Mouse (Mus musculus): Measurements from ENCODE around the gene Ctcf.

Ctcf gene

GRCm38 (mm10) chr8:105636018-105636962, at the start of gene Ctcf:
TSS of gene Ctcf (plus strand) at chr8:105636568.
- CTCF ChIA-PET: interaction anchor here in 3 of 4 experiments (0.6 to 3.7 kb wide), 26 partner anchors 11 to 1577 kb away, joined by 3 to 22 read pairs (median 4); partner anchors contain the start of genes Nutf2 (in 1 of the 3), Pskh1 (in 1 of the 3) and Ripor1 (in 1 of the 3)
- POLR2A ChIA-PET: interaction anchor here (0.5 to 13.7 kb wide), 65 partner anchors 9 to 1333 kb away, joined by 3 to 236 read pairs (median 4); partner anchors contain the start of genes Carmil2 (in 3 of the 4), Ripor1 (in 3 of the 4), Acd (in 2 of the 4) and Atp6v0d1 (in 2 of the 4)

- ChIA-PET POLR2A (interaction anchor here in 2 of 4 experiments (0.7 to 1.1 kb wide), 2 partner anchors 23 to 256 kb away, joined by 3 to 4 read pairs; no protein-coding TSS in a partner anchor), CTCF (no interaction called here)
Observed at GRCm38 (mm10) chr8:105592431-105592830, 43.9 kb upstream of the Ctcf start.

- ChIA-PET CTCF (interaction anchor here in 2 of 4 experiments (1.0 to 1.8 kb wide), 3 partner anchors 11 to 29 kb away, joined by 3 to 9 read pairs (median 3); partner anchors contain the start of gene Ripor1 (in 2 of the 2)), POLR2A (interaction anchor here in 3 of 4 experiments (0.6 to 4.4 kb wide), 10 partner anchors 11 to 750 kb away, joined by 3 to 40 read pairs (median 4); partner anchors contain the start of genes Ripor1 (in 2 of the 3) and Edc4 (in 1 of the 3))
Observed at GRCm38 (mm10) chr8:105593859-105594258, 42.5 kb upstream of the Ctcf start.

GRCm38 (mm10) chr8:105594451-105595242, 41.7 kb upstream of the Ctcf start:
- CTCF ChIA-PET: interaction anchor here in 3 of 4 experiments (0.6 to 1.8 kb wide), 7 partner anchors 9 to 79 kb away, joined by 3 to 9 read pairs (median 3); partner anchors contain the start of gene Ripor1 (in 2 of the 3)

GRCm38 (mm10) chr8:105596362-105597034, 39.9 kb upstream of the Ctcf start:
- ChIA-PET CTCF (interaction anchor here (0.5 to 2.8 kb wide), 78 partner anchors 9 to 648 kb away, joined by 3 to 69 read pairs (median 4); partner anchors contain the start of genes Ripor1 (in 4 of the 4), Acd (in 2 of the 4), Carmil2 (in 2 of the 4) and Hsd11b2 (in 2 of the 4)), POLR2A (interaction anchor here (0.6 to 4.4 kb wide), 37 partner anchors 8 to 1011 kb away, joined by 3 to 47 read pairs (median 4); partner anchors contain the start of genes Ripor1 (in 4 of the 4), Agrp (in 2 of the 4), Atp6v0d1 (in 1 of the 4) and Nutf2 (in 1 of the 4))

More at GRCm38 (mm10) chr8:105594451-105595242, 41.7 kb upstream of the Ctcf start:
- POLR2A ChIA-PET: interaction anchor here in 3 of 4 experiments (0.5 to 4.4 kb wide), 10 partner anchors 10 to 341 kb away, joined by 3 to 40 read pairs (median 3); partner anchors contain the start of genes Ripor1 (in 3 of the 3) and Edc4 (in 1 of the 3)

- ChIA-PET CTCF (interaction anchor here in 3 of 4 experiments (0.5 to 1.6 kb wide), 7 partner anchors 9 to 549 kb away, joined by 3 to 7 read pairs (median 3); partner anchors contain the start of genes Agrp (in 1 of the 3) and Ctcf (in 1 of the 3)), POLR2A (interaction anchor here in 2 of 4 experiments (0.6 to 1.7 kb wide), 12 partner anchors 8 to 528 kb away, joined by 3 to 8 read pairs (median 3); partner anchors contain the start of genes Ctcf (in 1 of the 2), Nfatc3 (in 1 of the 2) and Nutf2 (in 1 of the 2))
Observed at GRCm38 (mm10) chr8:105598777-105599176, 37.6 kb upstream of the Ctcf start.

- ChIA-PET POLR2A (interaction anchor here in 1 of 4 experiments (0.7 to 1.6 kb wide), 4 partner anchors 12 to 34 kb away, joined by 3 to 6 read pairs (median 4); no protein-coding TSS in a partner anchor), CTCF (interaction anchor here in 2 of 4 experiments (1.1 to 1.3 kb wide), 2 partner anchors 21 to 116 kb away, joined by 3 to 11 read pairs; no protein-coding TSS in a partner anchor)
Observed at GRCm38 (mm10) chr8:105601301-105601700, 35.1 kb upstream of the Ctcf start.

- POLR2A ChIA-PET: interaction anchor here in 2 of 4 experiments (0.6 to 1.6 kb wide), 9 partner anchors 11 to 973 kb away, joined by 3 to 6 read pairs (median 4); partner anchors contain the start of gene Carmil2 (in 1 of the 2)
- CTCF ChIA-PET: interaction anchor here in 2 of 4 experiments (0.7 to 1.3 kb wide), 3 partner anchors 20 to 287 kb away, joined by 3 to 11 read pairs (median 3); no protein-coding TSS in a partner anchor
Observed at GRCm38 (mm10) chr8:105602540-105602939, 33.8 kb upstream of the Ctcf start.

GRCm38 (mm10) chr8:105604804-105605381, 31.5 kb upstream of the Ctcf start, which contains the start of gene Ripor1:
TSS of gene Ripor1 (plus strand) at chr8:105605255.
- POLR2A ChIA-PET: interaction anchor here (0.5 to 7.2 kb wide), 40 partner anchors 8 to 1140 kb away, joined by 3 to 91 read pairs (median 4); partner anchors contain the start of genes Agrp (in 3 of the 4), Atp6v0d1 (in 2 of the 4), Ctcf (in 2 of the 4) and Acd (in 1 of the 4)
- CTCF ChIA-PET: interaction anchor here (0.6 to 5.2 kb wide), 46 partner anchors 8 to 453 kb away, joined by 3 to 69 read pairs (median 4); partner anchors contain the start of genes Atp6v0d1 (in 3 of the 4), Agrp (in 1 of the 4), Carmil2 (in 1 of the 4) and Ctcf (in 1 of the 4)

GRCm38 (mm10) chr8:105605491-105606188, 30.7 kb upstream of the Ctcf start:
- ChIA-PET CTCF (interaction anchor here (0.6 to 5.2 kb wide), 47 partner anchors 8 to 454 kb away, joined by 3 to 69 read pairs (median 4); partner anchors contain the start of genes Atp6v0d1 (in 3 of the 4), Agrp (in 2 of the 4), Ctcf (in 2 of the 4) and Carmil2 (in 1 of the 4)), POLR2A (interaction anchor here (0.5 to 7.2 kb wide), 46 partner anchors 7 to 544 kb away, joined by 3 to 91 read pairs (median 4); partner anchors contain the start of genes Ctcf (in 3 of the 4), Agrp (in 2 of the 4), Atp6v0d1 (in 2 of the 4) and Nutf2 (in 2 of the 4))

GRCm38 (mm10) chr8:105606189-105607023, 30.0 kb upstream of the Ctcf start:
- ChIA-PET CTCF (interaction anchor here (0.6 to 5.2 kb wide), 27 partner anchors 8 to 1476 kb away, joined by 3 to 69 read pairs (median 5); partner anchors contain the start of genes Ctcf (in 2 of the 4), Agrp (in 1 of the 4), Atp6v0d1 (in 1 of the 4) and Carmil2 (in 1 of the 4)), POLR2A (interaction anchor here (0.5 to 7.2 kb wide), 38 partner anchors 8 to 453 kb away, joined by 3 to 91 read pairs (median 4); partner anchors contain the start of genes Ctcf (in 3 of the 4), Agrp (in 2 of the 4), Atp6v0d1 (in 2 of the 4) and Nutf2 (in 2 of the 4))

GRCm38 (mm10) chr8:105607062-105607461, 29.3 kb upstream of the Ctcf start:
- ChIA-PET CTCF (interaction anchor here (0.6 to 5.2 kb wide), 21 partner anchors 8 to 1615 kb away, joined by 3 to 69 read pairs (median 4); partner anchors contain the start of genes Agrp (in 1 of the 4), Atp6v0d1 (in 1 of the 4) and Ctcf (in 1 of the 4)), POLR2A (interaction anchor here in 2 of 4 experiments (0.5 to 7.2 kb wide), 25 partner anchors 7 to 452 kb away, joined by 3 to 91 read pairs (median 4); partner anchors contain the start of genes Agrp (in 2 of the 2), Atp6v0d1 (in 2 of the 2), Ctcf (in 2 of the 2) and Nutf2 (in 2 of the 2))

GRCm38 (mm10) chr8:105607684-105608083, 28.7 kb upstream of the Ctcf start:
- CTCF ChIA-PET: interaction anchor here (0.5 to 5.2 kb wide), 32 partner anchors 8 to 1614 kb away, joined by 3 to 69 read pairs (median 4); partner anchors contain the start of genes Atp6v0d1 (in 1 of the 4), Ctcf (in 1 of the 4) and Tppp3 (in 1 of the 4)
- POLR2A ChIA-PET: interaction anchor here in 2 of 4 experiments (0.6 to 7.2 kb wide), 20 partner anchors 7 to 510 kb away, joined by 3 to 91 read pairs (median 4); partner anchors contain the start of genes Agrp (in 2 of the 2), Atp6v0d1 (in 2 of the 2), Acd (in 1 of the 2) and Ctcf (in 1 of the 2)

Measured in embryonic stem cell, embryonic (primary cell).